Mouse (Mus musculus): ENCODE measurements at regions not wholly inside any gene's neighbourhood (a gene's known extent, or its start where the extent isn't known, plus 50 kb on each side); places are given as distances from the start of the nearest gene placed in this dataset.

GRCm38 (mm10) chr13:51355507-51355906 is 52.9 kb upstream of the S1pr3 start:
- H3K4me1 ChIP-seq (ENCODE audit: control insufficient read depth, insufficient read depth) = no peaks in the 10 kb centered on the region
- WGBS = 70% methylated on average over 2 of the region's 2 CpGs
- H3K9me3 ChIP-seq (replicated peaks; ENCODE audit: control insufficient read depth, low read length) = no peaks in the 10 kb centered on the region
- TF ChIP-seq CTCF (IDR thresholded peaks at IDR 0.05; ENCODE audit: low read depth) (no peak), EP300 (IDR thresholded peaks at IDR 0.05; ENCODE audit: low read depth) (no peak)
- DNase-seq (ENCODE audit: low spot score) (no peak), ATAC-seq (ENCODE audit: insufficient read depth, low read depth) (no peak)
- no peaks in the 10 kb centered on the region for H3K36me3 ChIP-seq (replicated peaks; ENCODE audit: control insufficient read depth, insufficient read depth, low read length)
- H3K27ac ChIP-seq (ENCODE audit: low read depth) = no peak overlapping the region
- H3K9ac ChIP-seq (replicated peaks; ENCODE audit: low read depth, low read length) = no peak overlapping the region
- H3K27me3 ChIP-seq (ENCODE audit: control insufficient read depth, insufficient read depth, low read length) = no peaks in the 10 kb centered on the region
- H3K4me3 ChIP-seq (ENCODE audit: low read depth, low read length) = no peak overlapping the region
- no peak overlapping the region for H3K4me2 ChIP-seq (ENCODE audit: low read depth, low read length)
